Comparison of ENCODE assay signal across 8 mouse cellular contexts in the genomic region with DNA sequence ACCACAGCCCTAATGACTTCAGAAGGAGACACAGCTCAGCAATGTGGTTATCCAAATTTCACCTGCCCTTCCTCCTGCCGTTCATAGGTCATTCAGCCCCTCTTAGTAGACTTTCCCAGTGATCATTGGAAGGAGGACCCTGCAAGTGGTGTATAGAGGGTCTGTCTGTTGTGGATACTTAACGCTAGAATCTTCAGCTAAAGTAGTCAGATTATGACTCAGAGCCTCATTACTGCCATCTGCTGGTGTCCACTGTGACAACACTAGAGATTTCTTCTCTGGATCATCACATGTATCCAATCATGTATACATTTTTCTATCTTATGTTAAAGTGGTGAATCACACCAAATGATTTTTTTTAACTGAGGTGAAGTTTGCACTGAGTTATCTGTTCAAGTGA. TPM values are rescaled to one million over a fixed set of nuclear protein-coding genes. Genes with fewer than 3 reads are reported as not detected.
A peak's percentile ranks its signal among the peaks of the same experiment; 100 is the strongest.
DNase-seq lines count a peak whose midpoint lies in the region; ATAC-seq and TF ChIP-seq lines count a peak whose summit lies in the region.

No protein-coding gene starts in this region.

- no peak overlapping the region for H3K4me2 ChIP-seq in limb, embryonic 11.5 days (ENCODE audit: low read depth, severe bottlenecking)
- no peak overlapping the region for H3K4me2 ChIP-seq in neural tube, embryonic 11.5 days (ENCODE audit: low read depth)

- no peaks in the 10 kb centered on the region for H3K9me3 ChIP-seq in limb, embryonic 11.5 days (ENCODE audit: control insufficient read depth, low read length)
- H3K9me3 ChIP-seq in neural tube, embryonic 11.5 days (ENCODE audit: control insufficient read depth, low read length) = no peaks in the 10 kb centered on the region

- peak; percentile 45 to 58 for DNase-seq in cerebellum, adult 2 months
- DNase-seq in cerebellum, adult 9-11 months = no peak
- peak; percentile 77 to 82 for DNase-seq in right cerebral cortex, adult 2 months (ENCODE audit: low spot score in 2 of 2)
- no peak for DNase-seq in right cerebral cortex, postnatal 25 days
- DNase-seq in c-Kit-positive CD71-positive TER-119-positive erythroid progenitor cells, embryonic 14.5 days (ENCODE audit: low spot score) = peak; percentile 77
- DNase-seq in heart, postnatal 4 days = peak; percentile 77
- peak; percentile 63 for DNase-seq in limb, embryonic 11.5 days (ENCODE audit: low spot score)
- DNase-seq in neural tube, embryonic 11.5 days (ENCODE audit: low spot score) = peak; percentile 49

- no peak overlapping the region for H3K9ac ChIP-seq in limb, embryonic 11.5 days (ENCODE audit: low read length)
- H3K9ac ChIP-seq in neural tube, embryonic 11.5 days (ENCODE audit: low read length) = no peak overlapping the region

- no peaks in the 10 kb centered on the region for H3K27me3 ChIP-seq in cerebellum, adult 2 months (ENCODE audit: control insufficient read depth, insufficient read depth, low read length)
- no peaks in the 10 kb centered on the region for H3K27me3 ChIP-seq in limb, embryonic 11.5 days (ENCODE audit: control insufficient read depth, insufficient read depth, low read length)
- H3K27me3 ChIP-seq in neural tube, embryonic 11.5 days (ENCODE audit: control insufficient read depth, insufficient read depth, low read length) = no peaks in the 10 kb centered on the region

- H3K27ac ChIP-seq in cerebellum, adult 2 months (ENCODE audit: insufficient read depth, low read length) = no peak overlapping the region
- H3K27ac ChIP-seq in limb, embryonic 11.5 days (replicated peaks; ENCODE audit: low read depth, low read length) = no peak overlapping the region
- no peak overlapping the region for H3K27ac ChIP-seq in neural tube, embryonic 11.5 days (ENCODE audit: low read depth, low read length)

- no peaks in the 10 kb centered on the region for H3K36me3 ChIP-seq in limb, embryonic 11.5 days (ENCODE audit: control insufficient read depth, insufficient read depth, low read length)
- H3K36me3 ChIP-seq in neural tube, embryonic 11.5 days (ENCODE audit: control insufficient read depth, insufficient read depth, low read length) = no peaks in the 10 kb centered on the region

- TF ChIP-seq CTCF in cerebellum, adult 2 months (IDR thresholded peaks at IDR 0.05; ENCODE audit: borderline replicate concordance, insufficient read depth, low read depth, low read length) = peak; percentile 52; the same call in 1 of the 2 replicates

- TF ChIP-seq POLR2A in cerebellum, adult 2 months (IDR thresholded peaks at IDR 0.05; ENCODE audit: borderline replicate concordance, insufficient read depth, low read length) = no peak

- H3K4me1 ChIP-seq in cerebellum, adult 2 months (ENCODE audit: control insufficient read depth, insufficient read depth, low read length) = peaks cover 3% of the 10 kb centered on the region; the same call in 1 of the 2 replicates
- peaks cover 6% of the 10 kb centered on the region; the same call in 1 of the 2 replicates for H3K4me1 ChIP-seq in limb, embryonic 11.5 days (ENCODE audit: control insufficient read depth, insufficient read depth, low read length)
- no peaks in the 10 kb centered on the region for H3K4me1 ChIP-seq in neural tube, embryonic 11.5 days (ENCODE audit: control insufficient read depth, insufficient read depth, low read length)

- WGBS in cerebellum, adult 2 months = 14% methylated on average over 2 of the region's 2 CpGs
- 15% methylated on average over 2 of the region's 2 CpGs for WGBS in limb, embryonic 11.5 days
- 10% methylated on average over 2 of the region's 2 CpGs for WGBS in neural tube, embryonic 11.5 days

- H3K4me3 ChIP-seq in cerebellum, adult 2 months (replicated peaks; ENCODE audit: insufficient read depth, low read depth, low read length) = no peak overlapping the region
- no peak overlapping the region for H3K4me3 ChIP-seq in limb, embryonic 11.5 days (ENCODE audit: low read depth, low read length)
- no peak overlapping the region for H3K4me3 ChIP-seq in neural tube, embryonic 11.5 days (ENCODE audit: low read depth, low read length)

- no peak for ATAC-seq in limb, embryonic 11.5 days (ENCODE audit: insufficient number of reproducible peaks, low FRiP score, low TSS enrichment, low read depth)
- ATAC-seq in neural tube, embryonic 11.5 days (ENCODE audit: insufficient read depth, low FRiP score, low TSS enrichment) = no peak

RNA-seq across cellular contexts. Expression of gene Wipi1, which starts 9.4 kb away (rescaled TPM):
- 20.4 and 23.1 TPM in 2 replicates for polyA plus RNA-seq in cerebellum, adult 2 months (2012; rRNA removed)
- 10 to 100 TPM; 85.0 to 86.1 TPM for total RNA-seq in heart, postnatal 4 days (2021)
- polyA plus RNA-seq in limb, embryonic 11.5 days (2014; fragmentation: Nextera tagmentation; extraction: Ambion mirVana) = 23.3 and 27.7 TPM in 2 replicates
- 11.4 and 12.2 TPM in 2 replicates for polyA plus RNA-seq in neural tube, embryonic 11.5 days (2014; fragmentation: Nextera tagmentation; extraction: Ambion mirVana)

RNA-seq across cellular contexts. Expression of gene Prkar1a, which starts 28.0 kb away (rescaled TPM):
- polyA plus RNA-seq in cerebellum, adult 2 months (2012; rRNA removed) = 421 and 429 TPM in 2 replicates
- 100 to 1,000 TPM; 629 to 659 TPM for total RNA-seq in heart, postnatal 4 days (2021)
- polyA plus RNA-seq in limb, embryonic 11.5 days (2014; fragmentation: Nextera tagmentation; extraction: Ambion mirVana) = 384 and 394 TPM in 2 replicates
- polyA plus RNA-seq in neural tube, embryonic 11.5 days (2014; fragmentation: Nextera tagmentation; extraction: Ambion mirVana) = 442 and 461 TPM in 2 replicates

Comparison
In these comparisons a context has a peak if more than half of its experiments do, and no peak if none do; other contexts are left out.
1. DNase-seq: peak in cerebellum, adult 2 months (2 of 2), right cerebral cortex, adult 2 months (2 of 2), c-Kit-positive CD71-positive TER-119-positive erythroid progenitor cells, embryonic 14.5 days (single experiment), heart, postnatal 4 days (single experiment), limb, embryonic 11.5 days (single experiment) and neural tube, embryonic 11.5 days (single experiment); none in cerebellum, adult 9-11 months (single experiment) and right cerebral cortex, postnatal 25 days (single experiment).